Mouse (Mus musculus): ENCODE data around the gene Lrba. TPM values are rescaled to one million over a fixed set of nuclear protein-coding genes. Genes with fewer than 3 reads are reported as not detected.

The Lrba gene
- polyA plus RNA-seq, 1 experiment from 2014 or later, result 9.3 TPM

DNA sequence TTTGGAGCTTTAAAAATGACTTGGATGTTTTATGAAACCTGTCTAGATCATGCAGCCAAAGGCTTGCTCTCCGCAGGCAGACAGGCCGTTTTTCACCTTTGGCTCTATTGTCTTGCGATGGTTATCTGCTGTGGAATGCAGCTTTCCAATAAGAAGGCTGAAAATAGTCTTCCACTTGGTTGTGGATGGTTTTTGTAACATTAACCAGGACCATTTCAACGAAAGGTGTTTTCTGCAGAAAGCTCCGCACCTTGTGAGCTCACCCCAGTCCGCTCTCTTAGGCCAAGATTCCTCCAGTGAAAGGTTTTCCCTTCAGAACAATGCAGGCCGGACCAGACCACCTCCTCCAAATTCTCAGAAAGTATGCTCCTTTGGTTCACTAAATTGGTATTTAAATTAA lies 536.0 kb downstream of the Lrba start:
- Histone ChIP-seq H3K27me3 (no peaks in the 10 kb centered on the region), H3K9me3 (no peaks in the 10 kb centered on the region), H3K27ac (peak overlapping the region; percentile 81), H3K4me2 (peak overlapping the region; percentile 28), H3K4me3 (replicated peaks) (no peak overlapping the region), H3K36me3 (0 out of 2 replicates have a peak, but pooled peaks cover 4% of the 10 kb centered on the region), H3K4me1 (replicated peaks) (peaks cover 21% of the 10 kb centered on the region), H3K9ac (replicated peaks) (0 out of 2 replicates have a peak overlapping the region, but pooled peaks have one; percentile 23)
- no peak for ATAC-seq (ENCODE audit: insufficient number of reproducible peaks, insufficient read depth, low FRiP score, low TSS enrichment, low read depth)
- 43% methylated on average over 7 of the region's 7 CpGs for WGBS

DNA sequence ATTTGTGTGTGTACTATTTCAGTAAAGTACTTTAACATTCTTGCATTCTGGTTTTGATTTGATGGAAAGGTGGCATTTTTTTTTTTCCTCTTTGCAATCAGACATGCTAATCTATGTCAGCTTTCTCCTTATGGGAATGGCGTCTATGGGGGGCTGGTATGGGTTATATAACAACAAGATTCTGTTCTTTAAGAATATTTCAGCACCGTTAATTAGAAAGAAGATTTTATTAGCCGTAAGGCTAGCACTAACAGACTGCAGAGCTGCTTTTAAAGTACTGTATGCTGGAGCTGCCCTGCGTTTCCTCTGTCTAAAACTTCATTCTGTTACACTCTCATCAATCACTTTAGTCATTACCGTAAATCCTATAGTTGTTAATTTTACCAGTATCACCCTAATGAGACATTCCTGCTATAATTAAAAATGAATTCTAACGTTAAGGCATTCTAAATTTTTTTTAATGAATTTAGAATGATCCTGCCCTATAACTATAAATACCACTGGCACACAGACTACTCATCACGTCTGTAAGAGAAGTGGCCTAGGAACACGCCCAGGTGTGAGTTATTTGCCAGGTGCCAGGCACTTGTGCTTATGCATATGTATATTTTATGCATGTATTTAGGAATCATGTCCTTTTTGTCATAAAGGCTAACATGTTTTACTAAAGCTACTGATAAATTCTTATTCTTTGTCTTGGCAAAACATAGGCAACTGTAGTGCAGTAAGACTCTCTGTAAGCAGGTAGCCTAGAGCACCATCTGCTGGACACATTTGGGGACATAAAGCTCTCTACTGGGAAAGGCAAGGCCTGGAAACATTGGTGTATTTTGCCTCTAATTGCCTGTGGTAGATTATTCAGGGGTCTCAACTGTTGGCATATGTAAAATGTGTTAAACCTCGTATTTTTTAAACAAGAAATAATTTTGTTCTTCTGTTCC lies 536.9 kb downstream of the Lrba start:
- H3K36me3 ChIP-seq, result 0 out of 2 replicates have a peak, but pooled peaks cover 4% of the 10 kb centered on the region
- WGBS, result 21% methylated on average over 9 of the region's 9 CpGs
- ATAC-seq (ENCODE audit: insufficient number of reproducible peaks, insufficient read depth, low FRiP score, low TSS enrichment, low read depth), result peak; percentile 11; the same call in 1 of the 2 replicates

DNA sequence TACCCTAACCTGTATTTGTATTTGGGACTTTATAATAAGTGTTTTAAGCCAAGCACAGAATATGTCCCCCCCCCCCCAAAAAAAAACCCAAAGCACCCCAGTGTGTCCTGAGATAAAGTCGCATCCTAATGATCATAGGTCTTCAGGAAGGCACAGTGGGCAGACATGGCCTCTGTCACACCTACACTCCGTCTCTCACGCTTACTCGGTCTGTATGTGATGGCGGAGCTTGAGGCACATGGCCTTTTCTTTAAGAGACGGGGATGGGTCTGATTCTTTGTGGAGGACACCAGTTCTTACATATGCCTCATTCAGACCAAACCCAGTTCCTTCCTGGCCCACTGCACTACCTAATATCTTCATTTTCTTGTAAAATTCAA lies 537.5 kb downstream of the Lrba start:
- Histone ChIP-seq H3K4me2 (no peak overlapping the region), H3K36me3 (0 out of 2 replicates have a peak, but pooled peaks cover 4% of the 10 kb centered on the region), H3K4me1 (replicated peaks) (peaks cover 19% of the 10 kb centered on the region), H3K9me3 (no peaks in the 10 kb centered on the region), H3K9ac (replicated peaks) (no peak overlapping the region), H3K27me3 (no peaks in the 10 kb centered on the region), H3K27ac (peak overlapping the region; percentile 87), H3K4me3 (replicated peaks) (no peak overlapping the region)
- ATAC-seq (ENCODE audit: insufficient number of reproducible peaks, insufficient read depth, low FRiP score, low TSS enrichment, low read depth), result peak; percentile 33; the same call in 1 of the 2 replicates
- 74% methylated on average over 6 of the region's 6 CpGs for WGBS

More for the DNA sequence above, 536.9 kb downstream of the Lrba start:
- peaks cover 20% of the 10 kb centered on the region for H3K4me1 ChIP-seq (replicated peaks)
- H3K4me2 ChIP-seq, result peak overlapping the region; percentile 16; the same call in 1 of the 2 replicates
- no peaks in the 10 kb centered on the region for H3K9me3 ChIP-seq
- H3K27ac ChIP-seq, result peak overlapping the region; percentile 87
- no peak overlapping the region for H3K4me3 ChIP-seq (replicated peaks)
- H3K9ac ChIP-seq (replicated peaks), result no peak overlapping the region
- H3K27me3 ChIP-seq, result no peaks in the 10 kb centered on the region

DNA sequence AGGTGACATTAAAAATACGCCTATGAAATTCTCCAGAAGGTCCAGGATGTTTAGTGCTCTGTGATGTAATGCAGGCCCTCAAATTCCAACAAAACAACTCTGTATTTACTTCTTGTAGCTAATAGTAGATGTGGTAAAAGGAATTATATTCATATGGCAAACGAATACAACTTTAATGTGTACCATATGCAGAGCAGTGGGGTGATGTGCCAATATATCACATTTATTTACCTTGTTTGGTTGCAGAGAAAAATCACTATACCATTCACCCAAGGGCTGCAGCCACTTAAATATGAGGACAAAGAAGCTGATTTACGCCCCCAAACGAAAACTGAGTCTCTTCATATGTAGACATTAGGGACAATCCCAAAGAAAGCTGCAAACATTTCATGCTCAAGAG lies 538.0 kb downstream of the Lrba start:
- no peak overlapping the region for H3K9ac ChIP-seq (replicated peaks)
- no peak overlapping the region for H3K4me3 ChIP-seq (replicated peaks)
- H3K4me1 ChIP-seq (replicated peaks), result peaks cover 16% of the 10 kb centered on the region
- ATAC-seq (ENCODE audit: insufficient number of reproducible peaks, insufficient read depth, low FRiP score, low TSS enrichment, low read depth), result 0 out of 2 replicates have a peak, but pooled peaks have one; percentile 34
- no peaks in the 10 kb centered on the region for H3K9me3 ChIP-seq
- WGBS, result 35% methylated on average over 4 of the region's 4 CpGs
- no peak overlapping the region for H3K4me2 ChIP-seq
- no peaks in the 10 kb centered on the region for H3K27me3 ChIP-seq
- peak overlapping the region; percentile 87 for H3K27ac ChIP-seq
- 0 out of 2 replicates have a peak, but pooled peaks cover 4% of the 10 kb centered on the region for H3K36me3 ChIP-seq

DNA sequence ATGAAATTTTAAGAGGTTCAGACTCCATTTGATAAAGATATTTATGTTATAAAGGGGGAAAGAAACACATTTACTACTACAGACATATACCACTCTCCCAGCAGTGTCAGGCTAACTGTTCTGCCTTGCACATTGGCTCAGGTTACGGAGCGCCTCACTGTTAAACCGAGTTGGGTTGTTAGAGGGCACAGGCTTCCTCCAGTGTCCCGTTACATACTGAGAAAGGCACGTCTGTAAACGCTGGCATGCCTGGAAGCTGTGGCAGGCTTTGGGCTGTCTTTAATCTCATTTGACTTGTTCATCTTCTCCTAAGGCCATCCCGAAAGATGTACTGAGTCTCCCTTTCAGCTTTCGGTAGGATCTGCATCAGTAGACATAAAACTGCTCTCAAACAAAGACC lies 544.1 kb downstream of the Lrba start:
- H3K9me3 ChIP-seq, result no peaks in the 10 kb centered on the region
- peak overlapping the region; percentile 43 for H3K4me2 ChIP-seq
- no peak overlapping the region for H3K9ac ChIP-seq (replicated peaks)
- no peaks in the 10 kb centered on the region for H3K27me3 ChIP-seq
- H3K4me1 ChIP-seq (replicated peaks), result peaks cover 29% of the 10 kb centered on the region
- WGBS, result 8% methylated on average over 8 of the region's 8 CpGs
- no peak overlapping the region for H3K4me3 ChIP-seq (replicated peaks)
- H3K36me3 ChIP-seq, result 0 out of 2 replicates have a peak, but pooled peaks cover 4% of the 10 kb centered on the region
- peak; percentile 70; the same call in 1 of the 2 replicates for ATAC-seq (ENCODE audit: insufficient number of reproducible peaks, insufficient read depth, low FRiP score, low TSS enrichment, low read depth)
- peak overlapping the region; percentile 36 for H3K27ac ChIP-seq

DNA sequence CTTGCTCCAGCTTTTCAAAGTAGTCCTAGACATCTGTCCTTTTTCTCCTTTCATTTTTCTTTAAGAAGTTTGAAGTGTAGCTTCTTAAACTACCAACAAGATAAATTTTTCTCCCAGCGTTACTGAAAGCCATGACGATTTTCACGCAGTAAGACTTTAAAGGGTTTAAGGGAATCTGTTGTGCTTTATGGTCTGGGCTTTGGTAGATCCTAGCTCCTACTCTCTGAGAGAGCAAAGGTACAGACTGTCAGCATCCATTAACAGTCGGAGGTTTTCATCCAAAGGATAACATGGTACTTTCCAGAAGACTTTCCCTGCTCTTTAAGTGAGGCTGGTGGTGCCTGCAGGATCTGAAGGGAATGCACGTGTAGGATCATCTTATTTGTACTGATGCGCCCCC lies 544.5 kb downstream of the Lrba start:
- Histone ChIP-seq H3K9me3 (no peaks in the 10 kb centered on the region), H3K9ac (replicated peaks) (no peak overlapping the region), H3K36me3 (no peaks in the 10 kb centered on the region), H3K4me1 (replicated peaks) (peaks cover 29% of the 10 kb centered on the region), H3K27me3 (no peaks in the 10 kb centered on the region), H3K4me2 (peak overlapping the region; percentile 43), H3K27ac (peak overlapping the region; percentile 36), H3K4me3 (replicated peaks) (no peak overlapping the region)
- 44% methylated on average over 6 of the region's 6 CpGs for WGBS
- ATAC-seq (ENCODE audit: insufficient number of reproducible peaks, insufficient read depth, low FRiP score, low TSS enrichment, low read depth), result no peak

DNA sequence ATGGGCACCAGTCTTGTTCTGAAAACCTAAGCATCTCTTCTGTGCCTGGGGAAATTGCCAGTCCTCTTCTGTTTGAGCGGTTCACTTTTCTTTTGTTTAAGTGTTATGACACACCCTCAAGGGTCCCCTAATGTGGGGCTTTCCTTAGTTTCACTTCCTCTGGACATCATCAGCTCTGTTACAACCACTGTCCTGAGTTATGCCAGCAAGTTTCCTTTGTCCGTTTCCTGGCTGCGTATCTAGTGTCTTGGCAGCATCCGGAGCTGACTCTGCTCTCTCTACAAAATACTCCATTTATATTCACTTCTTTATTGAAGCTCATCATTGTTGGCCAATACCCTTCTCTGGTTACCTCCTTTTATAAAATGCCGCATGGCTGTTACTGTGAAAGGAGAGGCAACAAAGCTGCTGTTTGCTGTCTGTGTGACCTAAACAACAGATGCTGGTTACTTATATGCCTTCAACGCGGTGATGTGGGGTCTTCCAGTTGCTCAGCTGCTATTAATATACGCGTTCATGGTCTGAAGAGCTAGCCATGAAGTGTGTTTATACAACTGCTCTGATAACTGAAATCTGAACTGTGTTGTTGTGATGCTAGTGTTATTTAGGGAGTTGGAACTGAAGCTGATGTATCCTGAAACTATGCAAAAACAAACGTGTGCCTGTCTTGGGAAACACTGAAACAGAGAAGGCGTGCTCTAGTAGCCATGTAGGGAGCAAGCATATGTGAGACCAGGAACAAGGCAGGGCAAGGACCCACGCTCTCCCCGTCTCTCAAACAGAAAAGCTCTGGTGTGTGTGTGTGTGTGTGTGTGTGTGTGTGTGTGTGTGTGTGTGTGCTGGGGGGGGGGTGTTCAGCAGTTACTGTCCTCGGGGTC lies 550.3 kb downstream of the Lrba start:
- Histone ChIP-seq H3K27me3 (no peaks in the 10 kb centered on the region), H3K9me3 (no peaks in the 10 kb centered on the region), H3K4me1 (replicated peaks) (peaks cover 31% of the 10 kb centered on the region), H3K4me2 (no peak overlapping the region), H3K4me3 (replicated peaks) (no peak overlapping the region), H3K27ac (peak overlapping the region; percentile 56; the same call in 1 of the 2 replicates), H3K9ac (replicated peaks) (no peak overlapping the region), H3K36me3 (peaks cover 24% of the 10 kb centered on the region)
- WGBS, result 77% methylated on average over 13 of the region's 14 CpGs
- ATAC-seq (ENCODE audit: insufficient number of reproducible peaks, insufficient read depth, low FRiP score, low TSS enrichment, low read depth), result no peak

DNA sequence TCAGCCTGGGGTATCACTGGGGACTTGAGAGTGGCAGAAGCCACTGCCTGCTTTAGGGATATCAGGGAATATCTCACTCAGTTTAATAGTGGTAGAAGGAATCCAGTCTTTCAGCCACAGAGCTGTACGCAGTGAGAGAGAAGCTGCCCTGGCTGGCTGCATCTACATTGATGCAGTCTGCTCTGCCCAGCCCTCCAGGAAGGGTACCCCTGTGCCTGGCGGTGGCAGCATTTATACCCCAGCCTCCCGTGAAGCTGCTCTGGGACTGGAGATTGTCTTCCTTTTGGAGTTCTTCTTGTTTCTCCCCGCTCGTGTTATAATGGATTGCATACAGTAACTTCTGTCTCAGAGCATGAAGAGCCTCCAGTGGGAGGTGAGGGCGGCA lies 551.0 kb downstream of the Lrba start:
- Histone ChIP-seq H3K36me3 (peaks cover 31% of the 10 kb centered on the region), H3K9ac (replicated peaks) (no peak overlapping the region), H3K9me3 (no peaks in the 10 kb centered on the region), H3K4me2 (no peak overlapping the region), H3K27ac (0 out of 2 replicates have a peak overlapping the region, but pooled peaks have one; percentile 56), H3K4me1 (replicated peaks) (peaks cover 25% of the 10 kb centered on the region), H3K27me3 (no peaks in the 10 kb centered on the region), H3K4me3 (replicated peaks) (no peak overlapping the region)
- no peak for ATAC-seq (ENCODE audit: insufficient number of reproducible peaks, insufficient read depth, low FRiP score, low TSS enrichment, low read depth)
- 83% methylated on average over 6 of the region's 6 CpGs for WGBS

DNA sequence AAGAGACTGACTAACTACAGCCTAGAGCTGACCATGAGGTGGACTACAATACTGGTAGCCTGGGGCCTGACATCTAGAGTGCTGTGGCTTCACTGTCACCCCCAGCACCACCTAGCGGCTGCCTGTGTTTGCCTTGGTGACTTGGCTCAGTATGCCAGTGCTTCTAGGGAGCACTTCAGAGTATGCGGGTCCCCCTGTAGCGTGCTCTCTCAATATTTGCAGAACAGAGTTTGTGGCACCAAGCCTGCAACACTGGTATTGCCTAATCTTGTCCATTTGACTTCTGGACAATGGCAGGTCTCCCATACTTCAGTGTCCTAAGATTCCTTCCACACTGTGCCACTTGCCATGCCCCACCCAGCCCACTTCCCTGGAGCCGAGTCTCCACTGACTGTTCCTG lies 555.2 kb downstream of the Lrba start:
- Histone ChIP-seq H3K36me3 (peaks cover 46% of the 10 kb centered on the region), H3K4me2 (no peak overlapping the region), H3K27me3 (no peaks in the 10 kb centered on the region), H3K9ac (replicated peaks) (no peak overlapping the region), H3K4me1 (replicated peaks) (peaks cover 24% of the 10 kb centered on the region), H3K27ac (no peak overlapping the region), H3K9me3 (no peaks in the 10 kb centered on the region), H3K4me3 (replicated peaks) (no peak overlapping the region)
- no peak for ATAC-seq (ENCODE audit: insufficient number of reproducible peaks, insufficient read depth, low FRiP score, low TSS enrichment, low read depth)
- 75% methylated on average over 4 of the region's 4 CpGs for WGBS

DNA sequence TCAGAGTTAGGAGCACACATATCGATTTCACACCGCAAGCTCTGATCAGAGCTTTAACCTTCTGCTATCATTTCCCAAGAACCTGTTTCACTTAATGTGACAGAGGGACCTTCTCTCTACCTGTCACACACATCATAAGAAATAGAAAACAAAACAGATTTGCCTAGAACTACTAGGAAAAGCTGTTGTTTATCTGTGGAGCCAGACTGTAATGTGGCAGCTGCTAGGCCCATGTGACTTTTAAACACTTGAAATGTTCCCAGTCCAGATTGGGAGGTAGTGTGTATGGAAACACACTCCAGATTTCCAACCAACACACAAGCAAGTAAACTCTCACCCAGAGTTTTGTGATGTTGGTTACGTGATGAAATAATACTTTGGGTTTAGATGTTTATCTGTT lies 559.6 kb downstream of the Lrba start:
- H3K9me3 ChIP-seq, result no peaks in the 10 kb centered on the region
- no peak overlapping the region for H3K4me3 ChIP-seq (replicated peaks)
- no peak for ATAC-seq (ENCODE audit: insufficient number of reproducible peaks, insufficient read depth, low FRiP score, low TSS enrichment, low read depth)
- peaks cover 24% of the 10 kb centered on the region for H3K36me3 ChIP-seq
- 92% methylated on average over 3 of the region's 3 CpGs for WGBS
- no peak overlapping the region for H3K27ac ChIP-seq
- H3K4me1 ChIP-seq (replicated peaks), result peaks cover 13% of the 10 kb centered on the region
- no peak overlapping the region for H3K4me2 ChIP-seq
- H3K9ac ChIP-seq (replicated peaks), result no peak overlapping the region
- no peaks in the 10 kb centered on the region for H3K27me3 ChIP-seq

DNA sequence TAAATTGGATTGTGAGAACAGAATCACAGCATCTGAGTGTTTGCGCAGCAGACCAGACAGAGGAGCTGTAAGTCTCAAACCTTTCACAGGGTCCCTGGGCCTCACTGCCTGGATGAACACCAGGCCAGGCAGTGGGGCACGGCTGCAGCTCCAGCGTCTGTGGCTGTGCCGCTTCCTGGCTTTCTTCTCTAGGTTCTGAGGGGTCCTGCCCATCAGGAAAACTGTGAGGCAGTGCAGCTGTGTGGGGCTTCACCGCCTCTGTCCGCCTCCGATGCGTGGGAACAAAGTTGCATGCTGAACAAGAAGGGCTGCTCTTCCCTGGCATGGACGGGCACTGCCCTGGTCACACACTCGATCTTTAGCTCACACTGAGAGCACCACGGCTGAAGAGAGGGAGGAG lies 560.5 kb downstream of the Lrba start:
- 75% methylated on average over 11 of the region's 11 CpGs for WGBS
- no peak for ATAC-seq (ENCODE audit: insufficient number of reproducible peaks, insufficient read depth, low FRiP score, low TSS enrichment, low read depth)
- H3K4me3 ChIP-seq (replicated peaks), result no peak overlapping the region
- 0 out of 2 replicates have a peak overlapping the region, but pooled peaks have one; percentile 12 for H3K9ac ChIP-seq (replicated peaks)
- H3K27me3 ChIP-seq, result no peaks in the 10 kb centered on the region
- H3K9me3 ChIP-seq, result no peaks in the 10 kb centered on the region
- H3K4me1 ChIP-seq (replicated peaks), result peaks cover 13% of the 10 kb centered on the region
- no peak overlapping the region for H3K27ac ChIP-seq
- peaks cover 20% of the 10 kb centered on the region for H3K36me3 ChIP-seq
- no peak overlapping the region for H3K4me2 ChIP-seq
